Mouse (Mus musculus) macrophage (primary cell): Measurements from ENCODE around the gene Itpr3. TPM values are rescaled to one million over a fixed set of nuclear protein-coding genes. Genes with fewer than 3 reads are reported as not detected.
A peak's percentile ranks its signal among the peaks of the same experiment; 100 is the strongest.

ENCODE experiments used
- H3K27ac ChIP-seq: fragments of 350-480 bp; formaldehyde crosslinking; 2 replicates; pipeline ENCODE4 v1.9.0; 2021
- H3K36me3 ChIP-seq: fragments of 350-480 bp; formaldehyde crosslinking; 2 replicates; pipeline ENCODE4 v1.9.0; 2021; ENCODE audit errors: inconsistent target
- H3K4me3 ChIP-seq: fragments of 350-480 bp; formaldehyde crosslinking; 2 replicates; pipeline ENCODE4 v1.9.0; 2021; ENCODE audit errors: inconsistent target
- H3K79me2 ChIP-seq: fragments of 350-480 bp; formaldehyde crosslinking; 2 replicates; pipeline ENCODE4 v1.9.0; 2021; ENCODE audit errors: inconsistent target
- WGBS: methylation state at CpG from one replicate; pipeline ENCODE4 v1.1.7; 2026; ENCODE audit warnings: inconsistent platforms; ENCODE audit not compliant: missing documents; 5-methylcytosine and 5-hydroxymethylcytosine counted together
- polyA plus RNA-seq: library from polyadenylated mRNA; stranded (reverse); fragments of 250-400 nt; gene quantifications from 3 replicates; pipeline ENCODE4 v1.2.4, GENCODE M21; 2018; ENCODE audit warnings: inconsistent platforms

Itpr3 gene
- polyA plus RNA-seq, 1 experiment from 2014 or later, result 2.1 TPM

DNA sequence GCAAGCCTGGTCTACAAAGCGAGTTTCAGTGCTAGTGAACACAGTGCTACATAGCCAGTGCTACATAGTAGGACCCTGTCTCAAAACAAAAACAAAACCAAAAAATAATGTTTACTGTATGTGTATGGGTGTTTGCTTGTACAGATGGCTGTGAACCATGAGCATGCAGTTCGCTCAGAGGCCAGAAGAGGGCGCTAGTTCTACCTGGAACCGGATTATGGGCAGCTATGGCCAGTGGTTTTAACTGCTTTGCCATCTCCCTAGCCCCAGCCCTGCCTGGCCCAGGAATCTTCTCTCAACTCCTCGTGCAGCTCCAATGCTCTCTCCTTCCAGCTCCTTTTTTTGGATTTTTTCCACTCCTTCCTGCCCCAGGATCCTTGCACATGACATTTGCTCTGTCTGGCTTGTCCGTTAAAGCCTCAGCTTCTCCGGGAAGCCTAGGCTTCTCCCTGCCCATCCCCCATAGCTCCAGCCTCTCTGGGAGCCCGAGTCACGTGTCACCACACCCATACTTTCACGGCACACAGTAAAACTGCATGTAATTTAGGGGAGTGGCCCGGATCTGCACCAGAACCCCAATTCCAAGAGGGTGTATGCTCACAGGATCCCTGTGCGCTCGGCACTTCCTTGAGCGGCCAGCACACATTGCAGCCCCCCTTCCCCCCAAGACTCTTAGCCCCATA, 9.2 kb upstream of the Itpr3 start:
- Histone ChIP-seq H3K27ac (no peak overlapping the region), H3K79me2 (no peaks in the 10 kb centered on the region; the same call in 1 of the 2 replicates), H3K4me3 (no peak overlapping the region), H3K36me3 (no peaks in the 10 kb centered on the region)
- 94% methylated on average over 14 of the region's 14 CpGs for WGBS

DNA sequence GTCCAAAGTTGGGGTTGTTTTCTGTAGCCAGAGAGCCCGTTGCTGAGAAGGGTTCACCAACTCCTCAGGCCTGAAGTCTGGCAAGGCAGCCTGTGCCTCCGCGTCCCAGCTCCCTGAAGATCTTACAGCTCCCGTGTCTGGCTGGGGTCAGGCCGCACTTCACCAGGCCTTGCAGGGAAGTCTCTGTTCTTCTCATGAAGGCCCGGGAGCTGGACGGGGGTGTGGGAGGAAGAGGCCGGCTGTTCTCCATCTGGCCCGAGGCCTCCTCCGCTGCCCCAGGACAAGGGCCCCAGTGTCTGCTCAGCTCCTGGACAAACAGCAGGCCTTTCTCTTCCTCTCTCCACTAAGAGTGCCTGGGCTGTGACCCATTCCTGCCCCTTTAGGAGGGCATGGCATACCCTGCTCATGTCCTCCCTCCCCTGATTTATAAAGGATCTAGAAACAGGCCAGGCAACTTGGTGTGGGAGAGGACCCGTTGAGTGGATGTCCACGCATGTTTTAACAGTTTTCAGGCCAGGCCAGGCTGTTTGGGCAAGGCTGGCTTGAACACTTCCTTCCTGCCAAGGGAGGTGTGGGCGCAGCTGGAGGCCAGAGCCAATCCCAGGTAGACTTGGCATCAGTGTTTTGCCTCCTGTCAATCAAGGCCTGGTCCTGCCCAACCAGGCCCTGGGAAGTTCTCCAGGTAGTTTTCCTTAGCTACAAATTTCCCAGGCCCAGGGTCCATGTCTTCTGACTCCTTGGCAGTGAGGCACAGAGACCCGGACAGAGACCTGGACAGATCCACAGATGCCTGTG, 8.5 kb upstream of the Itpr3 start:
- H3K27ac ChIP-seq, result no peak overlapping the region
- H3K36me3 ChIP-seq, result no peaks in the 10 kb centered on the region
- no peak overlapping the region for H3K4me3 ChIP-seq
- WGBS, result 80% methylated on average over 14 of the region's 14 CpGs
- H3K79me2 ChIP-seq, result no peaks in the 10 kb centered on the region; the same call in 1 of the 2 replicates

DNA sequence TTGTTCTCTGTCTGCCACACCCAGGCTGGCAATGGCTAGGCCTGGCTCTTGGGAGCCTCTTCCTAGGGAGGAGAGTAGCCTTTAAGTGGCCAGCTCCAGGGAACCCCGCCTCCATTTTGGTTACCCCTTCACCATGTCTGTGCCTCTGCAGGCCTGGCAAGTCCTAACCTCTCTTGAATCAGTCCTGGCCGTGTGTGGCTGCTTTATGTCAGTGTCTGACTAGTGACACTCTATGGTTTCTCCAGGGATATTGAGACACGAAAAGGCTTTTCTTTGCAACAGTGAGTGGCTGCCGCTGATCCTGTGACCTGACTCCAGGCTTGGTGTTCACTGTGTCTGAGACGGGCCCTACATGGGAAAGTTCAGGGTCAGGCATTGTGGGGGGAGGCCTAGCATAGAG, 6.3 kb upstream of the Itpr3 start:
- 88% methylated on average over 5 of the region's 5 CpGs for WGBS
- no peaks in the 10 kb centered on the region for H3K79me2 ChIP-seq
- peak overlapping the region; percentile 19; the same call in 1 of the 2 replicates for H3K4me3 ChIP-seq
- H3K36me3 ChIP-seq, result no peaks in the 10 kb centered on the region
- H3K27ac ChIP-seq, result peak overlapping the region; percentile 48

DNA sequence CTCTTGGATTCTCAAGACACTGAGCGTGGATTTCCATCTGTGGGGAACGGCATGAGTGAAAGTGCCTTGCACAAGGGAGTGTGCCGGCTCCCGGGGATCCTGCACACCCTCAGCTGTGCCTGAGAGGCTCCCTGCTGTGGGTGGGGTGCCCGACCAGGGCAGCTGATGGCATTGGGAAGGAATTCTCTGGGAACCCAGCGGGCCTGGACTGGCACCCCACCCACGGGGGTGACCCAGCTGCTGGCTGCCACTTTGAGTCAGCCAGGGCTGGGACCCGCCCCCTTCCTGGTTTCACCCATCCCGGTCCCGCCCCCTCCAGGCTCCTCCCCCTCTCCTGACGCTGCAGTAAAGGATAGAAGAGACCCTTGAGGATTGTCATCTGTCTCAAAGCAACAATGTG, 5.6 kb upstream of the Itpr3 start:
- Histone ChIP-seq H3K79me2 (no peaks in the 10 kb centered on the region), H3K27ac (peak overlapping the region; percentile 48), H3K36me3 (no peaks in the 10 kb centered on the region), H3K4me3 (peak overlapping the region; percentile 19; the same call in 1 of the 2 replicates)
- WGBS, result 27% methylated on average over 7 of the region's 11 CpGs

DNA sequence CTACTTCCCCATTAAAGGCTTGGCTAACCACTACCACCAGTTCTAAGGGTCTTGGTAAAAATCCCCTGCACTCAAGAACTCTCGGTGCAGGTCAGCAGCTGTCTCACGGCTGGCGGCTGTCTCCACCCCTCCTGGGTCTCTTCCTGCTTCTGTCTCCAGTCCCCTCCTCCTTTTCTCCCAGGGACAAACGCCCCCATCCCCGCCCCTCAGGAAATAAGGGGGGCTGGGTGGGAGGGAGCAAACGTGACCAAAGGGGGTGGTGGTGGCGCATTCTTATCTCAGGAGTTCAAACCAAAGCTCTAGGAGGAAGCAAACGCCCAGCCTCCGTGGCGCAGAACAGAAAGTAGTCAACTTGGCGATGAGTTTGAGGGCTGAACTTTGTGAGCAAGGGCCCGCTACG, 934 bp upstream of the Itpr3 start:
- 0% methylated on average over 13 of the region's 13 CpGs for WGBS
- Histone ChIP-seq H3K36me3 (no peaks in the 10 kb centered on the region), H3K27ac (peak overlapping the region; percentile 85), H3K79me2 (peaks cover 35% of the 10 kb centered on the region), H3K4me3 (peak overlapping the region; percentile 43)

DNA sequence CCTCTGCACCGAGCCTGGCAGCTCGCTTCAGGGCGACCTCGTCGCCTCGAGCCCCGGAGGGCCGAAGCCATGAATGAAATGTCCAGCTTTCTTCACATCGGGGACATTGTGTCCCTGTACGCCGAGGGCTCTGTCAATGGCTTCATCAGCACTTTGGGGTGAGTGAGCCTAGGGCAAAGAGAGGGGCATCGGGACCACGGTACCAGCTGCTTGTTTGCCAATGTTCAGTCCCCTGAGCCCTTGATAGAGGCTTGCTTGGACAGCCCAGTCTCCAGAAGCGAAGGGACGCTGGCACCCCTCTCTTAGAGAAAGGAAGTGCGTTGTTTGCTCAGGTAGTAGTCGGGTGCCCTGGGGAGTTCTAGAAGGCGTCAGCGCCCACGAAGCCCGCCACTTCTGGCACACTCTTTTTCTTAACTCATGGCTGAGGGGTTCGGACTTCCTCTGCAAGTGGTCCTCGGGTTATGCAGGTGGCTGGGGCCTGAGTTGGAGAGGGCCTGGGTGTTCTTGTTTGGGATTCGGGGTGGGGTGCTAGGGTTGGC, 482 bp downstream of the Itpr3 start:
- WGBS, result 6% methylated on average over 23 of the region's 24 CpGs
- Histone ChIP-seq H3K36me3 (no peaks in the 10 kb centered on the region), H3K27ac (peak overlapping the region; percentile 27; the same call in 1 of the 2 replicates), H3K4me3 (peak overlapping the region; percentile 46), H3K79me2 (peaks cover 44% of the 10 kb centered on the region)

DNA sequence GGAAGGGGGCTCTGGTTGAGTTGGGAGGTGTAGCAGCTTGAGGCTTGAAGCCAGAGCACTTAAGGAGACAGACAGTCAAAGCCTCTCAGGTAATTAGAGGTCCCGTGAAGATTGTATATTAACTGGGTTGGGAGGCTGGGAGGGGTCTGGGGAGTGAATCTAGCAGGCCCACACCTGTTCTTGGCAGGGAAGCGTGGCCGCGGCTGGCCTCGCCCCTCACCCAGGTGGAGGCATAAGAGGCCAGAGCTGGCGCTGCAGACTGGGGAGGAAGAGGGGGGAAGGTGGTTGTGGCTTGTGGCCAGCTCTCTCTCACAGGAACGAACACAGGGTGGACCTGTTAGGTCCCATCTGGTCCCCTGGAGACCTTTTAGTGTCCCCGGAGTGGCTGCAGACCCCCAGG, 3.6 kb downstream of the Itpr3 start:
- Histone ChIP-seq H3K79me2 (peaks cover 53% of the 10 kb centered on the region), H3K27ac (no peak overlapping the region)
- WGBS, result 56% methylated on average over 8 of the region's 8 CpGs

DNA sequence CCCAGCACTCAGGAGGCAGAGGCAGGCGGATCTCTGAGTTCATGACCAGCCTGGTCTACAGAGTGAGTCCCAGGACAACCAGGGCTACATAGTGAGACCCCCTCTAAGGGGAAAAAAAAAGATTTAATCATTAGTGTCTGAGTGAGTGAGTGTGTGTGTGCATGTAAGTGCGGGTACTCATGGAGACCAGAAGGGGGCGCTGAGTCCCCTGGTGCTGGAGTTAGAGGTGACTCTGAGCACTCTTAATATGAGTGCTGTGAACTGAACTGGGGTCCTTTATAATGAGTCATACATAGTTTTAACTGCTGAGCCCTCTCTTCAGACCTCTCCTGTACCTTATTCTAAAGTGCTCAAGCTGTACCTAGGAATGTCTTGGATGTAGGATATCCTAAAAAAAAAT, 4.6 kb downstream of the Itpr3 start:
- peaks cover 60% of the 10 kb centered on the region for H3K79me2 ChIP-seq
- no peak overlapping the region for H3K27ac ChIP-seq
- no peaks in the 10 kb centered on the region for H3K36me3 ChIP-seq
- H3K4me3 ChIP-seq, result no peak overlapping the region
- 92% methylated on average over 2 of the region's 3 CpGs for WGBS

More for the DNA sequence above, 3.6 kb downstream of the Itpr3 start:
- H3K4me3 ChIP-seq, result no peak overlapping the region
- no peaks in the 10 kb centered on the region for H3K36me3 ChIP-seq

DNA sequence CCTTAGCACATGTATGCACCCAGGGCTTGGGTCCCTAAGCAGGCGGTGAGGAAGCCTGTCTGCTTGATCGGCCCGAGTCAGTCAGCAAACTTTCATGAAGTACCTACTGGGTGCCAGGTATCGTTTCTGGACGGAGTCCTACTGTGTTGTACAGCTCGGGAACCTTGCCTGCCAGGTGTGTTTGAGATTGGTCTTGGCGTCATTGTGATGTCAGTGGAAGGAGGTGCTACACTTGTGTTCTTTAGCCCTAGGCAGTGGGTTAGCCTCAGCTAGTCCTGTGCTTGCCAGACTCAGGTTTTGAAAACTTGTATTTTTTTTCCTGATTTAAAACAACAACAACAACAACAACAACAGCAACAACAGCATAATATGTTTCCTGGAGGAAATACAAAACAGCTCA, 5.6 kb downstream of the Itpr3 start:
- Histone ChIP-seq H3K4me3 (no peak overlapping the region), H3K27ac (no peak overlapping the region), H3K79me2 (peaks cover 63% of the 10 kb centered on the region), H3K36me3 (no peaks in the 10 kb centered on the region)
- 94% methylated on average over 7 of the region's 7 CpGs for WGBS

DNA sequence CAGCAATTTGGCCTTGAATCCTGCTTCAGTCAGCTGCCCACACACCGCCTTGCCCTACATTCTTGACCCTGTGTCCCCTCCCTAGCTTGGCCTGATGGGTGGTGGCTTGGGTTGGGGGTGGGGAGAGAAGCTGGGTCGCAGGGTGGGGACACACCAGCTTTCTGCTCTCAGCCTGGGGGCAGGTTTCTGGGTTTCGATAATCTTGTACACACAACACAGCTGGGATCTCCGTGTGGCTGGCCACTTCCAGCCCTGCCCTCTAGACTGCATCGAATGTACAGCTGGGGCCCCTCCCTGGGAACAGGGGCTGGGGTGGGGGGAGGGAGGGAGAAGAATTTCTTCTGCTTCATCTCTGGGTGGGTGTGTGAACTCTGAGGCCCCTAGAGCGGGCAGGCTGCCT, 6.6 kb downstream of the Itpr3 start:
- WGBS, result 87% methylated on average over 6 of the region's 6 CpGs
- H3K27ac ChIP-seq, result no peak overlapping the region
- no peak overlapping the region for H3K4me3 ChIP-seq

DNA sequence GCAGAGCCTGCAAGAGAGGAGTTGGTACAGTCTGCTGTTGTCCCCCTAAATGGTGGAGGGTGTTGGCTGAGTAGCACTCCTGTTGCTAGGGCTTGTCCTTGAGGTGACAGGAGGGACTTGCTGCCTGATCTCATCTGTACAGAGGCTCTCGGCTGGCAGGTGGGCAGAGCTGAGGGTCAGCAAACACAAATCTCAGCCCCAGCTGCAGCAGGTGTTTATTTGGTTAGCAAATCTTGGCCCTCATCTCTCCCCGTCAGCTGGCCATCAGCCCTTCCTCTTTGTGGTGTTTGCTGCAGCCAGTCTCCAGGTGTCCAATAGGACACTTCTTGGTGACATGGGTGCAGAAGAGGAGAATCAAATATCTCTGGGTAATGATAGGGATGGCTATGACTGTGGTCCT, 7.1 kb downstream of the Itpr3 start:
- Histone ChIP-seq H3K79me2 (peaks cover 50% of the 10 kb centered on the region), H3K27ac (no peak overlapping the region), H3K4me3 (no peak overlapping the region), H3K36me3 (no peaks in the 10 kb centered on the region)
- WGBS, result 95% methylated on average over 2 of the region's 2 CpGs

More for the DNA sequence above, 6.6 kb downstream of the Itpr3 start:
- Histone ChIP-seq H3K79me2 (peaks cover 52% of the 10 kb centered on the region), H3K36me3 (no peaks in the 10 kb centered on the region)

DNA sequence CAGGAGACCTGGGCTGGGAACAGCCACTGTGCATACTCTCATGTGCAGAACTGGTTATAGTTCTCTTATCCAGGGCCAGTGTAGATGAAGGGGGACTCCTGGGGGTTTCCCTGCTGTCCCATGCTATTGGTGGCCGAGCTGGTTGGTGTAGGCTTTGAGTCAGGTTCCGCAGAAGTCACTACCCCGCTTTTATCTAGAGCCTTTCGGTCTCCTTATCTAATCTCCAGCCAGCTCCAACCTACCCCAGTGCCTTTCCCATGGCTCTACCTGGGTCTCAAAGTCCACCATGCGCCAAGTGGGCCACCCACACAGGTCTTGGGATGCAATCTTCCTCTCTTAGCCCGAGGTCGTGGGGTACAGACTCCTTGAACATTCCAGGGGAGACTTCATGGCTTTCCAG, 9.0 kb downstream of the Itpr3 start:
- H3K27ac ChIP-seq, result no peak overlapping the region
- H3K79me2 ChIP-seq, result peaks cover 31% of the 10 kb centered on the region; the same call in 1 of the 2 replicates
- H3K36me3 ChIP-seq, result no peaks in the 10 kb centered on the region
- 96% methylated on average over 7 of the region's 7 CpGs for WGBS
- no peak overlapping the region for H3K4me3 ChIP-seq

DNA sequence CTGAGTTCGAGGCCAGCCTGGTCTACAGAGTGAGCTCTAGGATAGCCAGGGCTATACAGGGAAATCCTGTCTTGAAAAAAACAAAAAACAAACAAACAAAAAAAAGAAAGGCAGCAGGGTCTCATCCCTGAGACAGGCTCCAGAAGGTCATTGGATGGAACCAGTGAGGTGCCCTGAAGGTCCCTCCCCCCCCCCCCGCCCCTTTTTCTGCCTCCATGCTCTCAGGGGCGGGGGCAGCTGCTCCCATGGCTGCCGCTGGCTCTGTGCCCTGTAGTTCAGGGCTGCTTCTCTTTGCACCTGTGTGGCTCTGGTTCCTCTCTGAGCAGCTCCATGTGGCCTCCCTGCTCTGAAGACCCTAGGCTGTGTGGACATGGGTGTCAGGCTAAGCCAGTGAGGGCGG, 12.0 kb downstream of the Itpr3 start:
- 92% methylated on average over 4 of the region's 5 CpGs for WGBS
- no peak overlapping the region for H3K27ac ChIP-seq
- H3K36me3 ChIP-seq, result no peaks in the 10 kb centered on the region
- peaks cover 12% of the 10 kb centered on the region; the same call in 1 of the 2 replicates for H3K79me2 ChIP-seq
- no peak overlapping the region for H3K4me3 ChIP-seq

DNA sequence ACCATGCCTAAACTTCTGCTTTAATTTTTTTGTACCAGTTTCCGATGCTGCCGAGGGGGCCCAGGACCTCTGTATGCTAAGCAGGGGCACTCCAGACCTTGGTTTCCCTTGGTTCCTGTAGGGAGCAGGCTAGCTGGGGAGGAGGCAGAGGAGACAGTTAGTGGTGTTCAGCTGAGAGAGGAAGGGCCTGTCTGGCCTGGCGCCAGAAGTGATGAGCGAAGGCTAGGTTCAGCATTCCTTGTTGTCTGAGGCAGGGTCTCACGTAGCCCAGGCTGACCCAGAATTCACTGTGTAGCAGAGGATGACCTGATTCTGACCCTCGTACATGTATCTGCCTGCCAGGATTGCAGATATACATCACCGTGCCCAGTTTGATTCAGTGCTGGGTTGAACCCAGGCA, 13.8 kb downstream of the Itpr3 start:
- Histone ChIP-seq H3K79me2 (peaks cover 12% of the 10 kb centered on the region; the same call in 1 of the 2 replicates), H3K36me3 (no peaks in the 10 kb centered on the region), H3K27ac (no peak overlapping the region), H3K4me3 (no peak overlapping the region)
- WGBS, result 92% methylated on average over 7 of the region's 7 CpGs

DNA sequence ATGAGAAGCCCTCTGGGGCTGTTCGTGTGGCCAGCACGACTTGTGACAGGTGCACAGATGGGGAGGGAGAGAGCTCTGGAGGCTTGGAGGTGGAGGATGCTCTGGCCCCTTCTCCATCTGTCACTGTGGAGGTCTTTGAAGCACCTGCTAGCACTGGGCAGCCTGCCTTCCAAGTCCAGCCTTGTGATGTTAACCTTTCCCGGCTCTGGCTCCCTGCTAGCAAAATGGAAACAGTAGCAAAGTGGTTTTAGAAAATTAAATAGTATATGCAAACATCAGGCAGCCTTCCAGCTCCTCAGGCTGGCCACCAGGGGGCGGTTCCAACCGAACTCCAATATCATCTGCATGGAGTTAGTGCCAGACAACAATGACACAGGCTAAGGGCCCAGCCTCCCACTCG, 14.5 kb downstream of the Itpr3 start:
- 71% methylated on average over 6 of the region's 6 CpGs for WGBS
- no peak overlapping the region for H3K4me3 ChIP-seq
- peaks cover 6% of the 10 kb centered on the region; the same call in 1 of the 2 replicates for H3K79me2 ChIP-seq
- no peaks in the 10 kb centered on the region for H3K36me3 ChIP-seq
- H3K27ac ChIP-seq, result no peak overlapping the region
